Mouse (Mus musculus) thymus, adult 2 months (tissue): ENCODE results near the gene Snapin.

Experiments
- CTCF ChIP-seq: fragments of 200-500 bp; IDR thresholded peaks from 2 replicates; pipeline ENCODE4 v1.5.1; 2012; ENCODE audit warnings: mild to moderate bottlenecking, control low read depth, low read length, moderate library complexity, borderline replicate concordance; ENCODE audit not compliant: control insufficient read depth, poor library complexity, insufficient read depth; ENCODE audit errors: extremely low read depth
- POLR2A ChIP-seq: fragments of 200-500 bp; IDR thresholded peaks from 2 replicates; pipeline ENCODE4 v1.6.1; 2012; ENCODE audit warnings: mild to moderate bottlenecking, low read length, control low read depth, moderate library complexity; ENCODE audit not compliant: control insufficient read depth, poor library complexity, insufficient read depth; ENCODE audit errors: extremely low read depth

- no peak for TF ChIP-seq CTCF
- no peak for TF ChIP-seq POLR2A
Measured at GRCm38 (mm10) chr3:90454931-90455330, 35.9 kb downstream of the Snapin start.
